Comparison of ENCODE assay signal across 17 mouse cellular contexts in the genomic region with DNA sequence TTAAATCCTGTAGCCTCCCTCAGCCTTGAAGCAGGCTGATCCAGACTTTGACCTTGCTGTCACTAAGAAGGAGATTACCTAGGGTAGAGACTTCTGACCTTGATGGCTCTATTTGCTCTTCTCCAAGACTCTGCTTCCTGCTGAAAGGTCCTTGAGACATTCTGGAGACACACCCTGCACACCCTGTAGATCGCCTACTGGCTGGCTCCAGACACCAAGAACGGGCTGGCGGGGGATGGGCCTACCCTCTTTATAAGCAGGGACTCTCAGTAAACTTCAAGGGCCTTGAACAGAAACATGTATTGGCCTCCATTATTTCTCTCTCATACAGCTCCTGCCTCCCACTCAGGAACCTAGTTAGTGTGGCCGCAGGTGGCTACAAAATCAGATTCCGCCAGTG. TPM values are rescaled to one million over a fixed set of nuclear protein-coding genes. Genes with fewer than 3 reads are reported as not detected.
"Had no signal": no experiment of that assay in that cellular context is flagged by ENCODE, and none has a peak within 500 bp of the region (broad histone marks: within the 10 kb centered on the region; RNA-seq: fewer than 3 reads in every experiment).

No protein-coding gene starts in this region.

RNA-seq across cellular contexts. Expression of gene Zfp352, which starts 17.0 kb away (rescaled TPM):
- total RNA-seq: heart, postnatal 10 days; heart, postnatal 14 days; heart, postnatal 25 days; heart, postnatal 36 days; heart, postnatal 4 days; hematopoietic stem cell, adult 5-6 weeks; hindbrain, postnatal 0 days; layer of hippocampus, adult 18-20 months; layer of hippocampus, adult 2 months; layer of hippocampus, adult 8-10 months; layer of hippocampus, postnatal 10 days; layer of hippocampus, postnatal 14 days; layer of hippocampus, postnatal 25 days; layer of hippocampus, postnatal 36 days; left cerebral cortex, adult 18-20 months; left cerebral cortex, adult 2 months; left cerebral cortex, adult 8-10 months had no signal
